Mouse (Mus musculus) C2C12 (cell line): ENCODE data around the gene Mfsd6.

Experiments used
- CEBPB ChIP-seq: IDR thresholded peaks from one replicate; pipeline ENCODE4 v1.6.1; 2011; ENCODE audit warnings: low read depth, mild to moderate bottlenecking, control low read depth, moderate library complexity
- CTCF ChIP-seq: IDR thresholded peaks from one replicate; pipeline ENCODE4 v1.5.1; 2011; ENCODE audit not compliant: control insufficient read depth, insufficient read depth, insufficient read length

DNA sequence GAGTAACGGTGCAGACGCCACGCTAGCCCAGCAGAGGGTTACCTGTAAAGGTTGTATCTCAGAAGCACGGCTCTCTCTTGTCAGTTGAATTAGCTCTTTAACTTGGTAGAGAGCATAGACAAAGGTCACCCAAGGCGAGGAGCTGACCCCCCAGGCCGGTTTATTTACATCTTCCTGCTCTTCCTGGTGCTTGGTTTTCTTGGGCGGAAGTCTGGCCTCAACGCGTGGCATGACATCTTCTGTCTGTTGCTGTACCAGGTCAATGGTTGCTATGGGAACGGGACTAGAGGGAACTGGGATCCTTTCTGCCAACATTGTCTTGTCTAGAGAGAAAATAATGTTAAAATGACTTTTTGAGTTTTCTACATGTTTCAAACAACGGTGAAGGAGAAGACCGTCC is 66.5 kb downstream of the Mfsd6 start:
- TF ChIP-seq CTCF (no peak), CEBPB (no peak)
